Mouse (Mus musculus): ENCODE data around the gene Carm1.

GRCm38 (mm10) chr9:21546789-21547074 lies at the start of gene Carm1:
- TF ChIP-seq CTCF (IDR thresholded peaks at IDR 0.05; ENCODE audit: borderline replicate concordance, extremely low read depth, insufficient read depth, insufficient read length) (no peak; the same call in 1 of the 2 replicates), POLR2A (IDR thresholded peaks at IDR 0.05; ENCODE audit: borderline replicate concordance, extremely low read depth, insufficient read depth, insufficient read length, poor library complexity, severe bottlenecking) (no peak)
